8 mouse cellular contexts compared by ENCODE assay signal in the genomic region with DNA sequence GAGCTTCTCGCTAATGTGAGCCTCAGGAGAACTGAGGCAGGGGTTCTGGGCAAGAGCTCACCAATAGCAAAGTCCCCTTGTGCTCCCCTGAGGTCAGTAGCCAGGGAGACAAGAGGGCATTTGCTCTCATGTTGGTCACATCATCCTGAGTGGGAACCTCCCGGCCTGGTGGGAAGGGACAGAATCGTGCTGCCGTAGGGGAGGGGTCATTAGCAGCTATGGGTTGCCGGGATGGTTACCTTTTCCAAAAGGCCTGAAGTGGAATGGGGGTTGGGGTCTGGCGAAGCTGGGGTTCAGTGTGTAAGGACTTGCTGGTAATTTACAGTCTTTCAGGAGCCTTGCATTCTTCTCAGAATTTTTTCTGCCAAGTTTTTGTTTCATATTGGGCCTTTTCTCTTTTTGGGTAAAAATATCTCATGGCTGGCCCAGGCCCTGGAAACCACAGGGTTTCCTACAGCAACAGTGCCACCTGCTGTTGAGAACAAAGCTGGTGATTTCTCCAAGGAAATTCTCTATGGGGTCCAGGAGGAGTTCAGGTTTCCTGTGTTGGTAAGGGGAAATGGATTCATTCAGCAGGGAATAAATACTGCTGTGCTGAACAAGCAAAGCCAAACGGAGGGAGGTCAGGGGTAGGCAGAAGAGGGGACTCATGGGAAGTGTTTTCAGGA.
DNase-seq lines count a peak whose midpoint lies in the region; ATAC-seq and TF ChIP-seq lines count a peak whose summit lies in the region.

No protein-coding gene starts in this region.

- no peaks in the 10 kb centered on the region for H3K27me3 ChIP-seq in intestine, postnatal 0 days (replicated peaks; ENCODE audit: control insufficient read depth, insufficient read depth, low read length)
- H3K27me3 ChIP-seq in intestine, embryonic 16.5 days (replicated peaks; ENCODE audit: control insufficient read depth, insufficient read depth, low read length), result no peaks in the 10 kb centered on the region
- H3K27me3 ChIP-seq in hindbrain, embryonic 10.5 days (ENCODE audit: insufficient read depth, poor library complexity, severe bottlenecking), result no peaks in the 10 kb centered on the region
- H3K27me3 ChIP-seq in midbrain, embryonic 11.5 days (ENCODE audit: control insufficient read depth, insufficient read depth, low read length), result no peaks in the 10 kb centered on the region

- intact Hi-C loops in left cerebral cortex, adult 2 months (cut with DNase I), result loop anchor here (1.0 to 5.0 kb wide), 4 partner anchors 50 to 1250 kb away; no protein-coding TSS in a partner anchor

- 40% methylated on average over 7 of the region's 7 CpGs for WGBS in intestine, postnatal 0 days
- 45% methylated on average over 7 of the region's 7 CpGs for WGBS in intestine, embryonic 16.5 days
- 43% methylated on average over 7 of the region's 7 CpGs for WGBS in hindbrain, embryonic 10.5 days
- WGBS in midbrain, embryonic 11.5 days, result 46% methylated on average over 7 of the region's 7 CpGs

- no peak for ATAC-seq in intestine, postnatal 0 days
- ATAC-seq in intestine, embryonic 16.5 days, result no peak
- ATAC-seq in midbrain, embryonic 11.5 days (ENCODE audit: low FRiP score), result 0 out of 2 replicates have a peak, but pooled peaks have one; percentile 27

- no peak overlapping the region for H3K4me2 ChIP-seq in intestine, postnatal 0 days (replicated peaks; ENCODE audit: low read depth)
- H3K4me2 ChIP-seq in intestine, embryonic 16.5 days (ENCODE audit: low read depth, low read length), result no peak overlapping the region
- H3K4me2 ChIP-seq in midbrain, embryonic 11.5 days, result no peak overlapping the region

- no peak overlapping the region for H3K27ac ChIP-seq in intestine, postnatal 0 days (ENCODE audit: low read depth, low read length)
- no peak overlapping the region for H3K27ac ChIP-seq in intestine, embryonic 16.5 days (ENCODE audit: low read length)
- H3K27ac ChIP-seq in embryonic fibroblast, embryonic 13.5 days (ENCODE audit: insufficient read depth, low read length), result no peak overlapping the region
- H3K27ac ChIP-seq in hindbrain, embryonic 10.5 days, result 0 out of 2 replicates have a peak overlapping the region, but pooled peaks have one; percentile 35
- no peak overlapping the region for H3K27ac ChIP-seq in left cerebral cortex, adult 2 months
- H3K27ac ChIP-seq in midbrain, embryonic 11.5 days (ENCODE audit: low read depth, low read length), result no peak overlapping the region

- TF ChIP-seq CTCF in intestine, postnatal 0 days (IDR thresholded peaks at IDR 0.05; ENCODE audit: low read depth), result peak; percentile 73
- TF ChIP-seq CTCF in brain, embryonic 14.5 days (IDR thresholded peaks at IDR 0.05; ENCODE audit: borderline replicate concordance, extremely low read depth, insufficient read depth, insufficient read length), result peak; percentile 76; the same call in 1 of the 2 replicates
- TF ChIP-seq CTCF in embryonic fibroblast, embryonic 13.5 days (IDR thresholded peaks at IDR 0.05; ENCODE audit: borderline replicate concordance, insufficient read depth, low read length), result 0 out of 2 replicates have a peak, but pooled peaks have one; percentile 10
- peak; percentile 85 for TF ChIP-seq CTCF in left cerebral cortex, adult 2 months (IDR thresholded peaks at IDR 0.05)

- no peak overlapping the region for H3K9ac ChIP-seq in intestine, postnatal 0 days (ENCODE audit: low read depth, low read length)
- no peak overlapping the region for H3K9ac ChIP-seq in intestine, embryonic 16.5 days (ENCODE audit: low read depth, low read length)
- H3K9ac ChIP-seq in midbrain, embryonic 11.5 days (ENCODE audit: low read length), result no peak overlapping the region

- H3K4me3 ChIP-seq in intestine, postnatal 0 days (ENCODE audit: low read depth, low read length), result no peak overlapping the region
- H3K4me3 ChIP-seq in intestine, embryonic 16.5 days (ENCODE audit: low read length), result no peak overlapping the region
- no peak overlapping the region for H3K4me3 ChIP-seq in embryonic fibroblast, embryonic 13.5 days (ENCODE audit: insufficient read depth, low read length)
- no peak overlapping the region for H3K4me3 ChIP-seq in hindbrain, embryonic 10.5 days
- H3K4me3 ChIP-seq in left cerebral cortex, adult 2 months, result no peak overlapping the region
- no peak overlapping the region for H3K4me3 ChIP-seq in midbrain, embryonic 11.5 days (ENCODE audit: low read depth, low read length)

- TF ChIP-seq POLR2A in brain, embryonic 14.5 days (IDR thresholded peaks at IDR 0.05; ENCODE audit: borderline replicate concordance, extremely low read depth, insufficient read depth, insufficient read length, poor library complexity, severe bottlenecking), result no peak
- no peak for TF ChIP-seq POLR2A in embryonic fibroblast, embryonic 13.5 days (IDR thresholded peaks at IDR 0.05; ENCODE audit: low read depth, low read length)

- H3K36me3 ChIP-seq in intestine, postnatal 0 days (ENCODE audit: control insufficient read depth, insufficient read depth), result no peaks in the 10 kb centered on the region
- no peaks in the 10 kb centered on the region for H3K36me3 ChIP-seq in intestine, embryonic 16.5 days (ENCODE audit: control insufficient read depth, insufficient read depth, low read length)
- H3K36me3 ChIP-seq in hindbrain, embryonic 10.5 days, result no peaks in the 10 kb centered on the region
- no peaks in the 10 kb centered on the region for H3K36me3 ChIP-seq in midbrain, embryonic 11.5 days (ENCODE audit: control insufficient read depth, insufficient read depth, low read length)

- H3K4me1 ChIP-seq in intestine, postnatal 0 days (replicated peaks; ENCODE audit: control insufficient read depth, insufficient read depth, low read length), result no peaks in the 10 kb centered on the region
- no peaks in the 10 kb centered on the region for H3K4me1 ChIP-seq in intestine, embryonic 16.5 days (ENCODE audit: control insufficient read depth, insufficient read depth, low read length)
- H3K4me1 ChIP-seq in embryonic fibroblast, embryonic 13.5 days (ENCODE audit: control insufficient read depth, insufficient read depth, low read length), result no peaks in the 10 kb centered on the region
- H3K4me1 ChIP-seq in hindbrain, embryonic 10.5 days (replicated peaks), result peaks cover 7% of the 10 kb centered on the region
- peaks cover 2% of the 10 kb centered on the region; the same call in 1 of the 2 replicates for H3K4me1 ChIP-seq in midbrain, embryonic 11.5 days (ENCODE audit: control insufficient read depth, insufficient read depth, low read length)

- peak; percentile 84 for DNase-seq in brain, embryonic 14.5 days (ENCODE audit: low read depth)
- peak; percentile 53 for DNase-seq in hindbrain, embryonic 10.5 days (ENCODE audit: low spot score)
- peak; percentile 66 to 79 for DNase-seq in left cerebral cortex, adult 2 months (ENCODE audit: extremely low spot score in 1 of 2, low spot score in 2 of 2)
- DNase-seq in midbrain, embryonic 11.5 days (ENCODE audit: low spot score, missing footprints), result peak; percentile 91
- DNase-seq in telencephalon, adult 2 months (ENCODE audit: low read depth, low spot score), result peak; percentile 39

- no peaks in the 10 kb centered on the region for H3K9me3 ChIP-seq in intestine, postnatal 0 days (ENCODE audit: control insufficient read depth)
- H3K9me3 ChIP-seq in intestine, embryonic 16.5 days (ENCODE audit: control insufficient read depth, low read length), result no peaks in the 10 kb centered on the region
- H3K9me3 ChIP-seq in hindbrain, embryonic 10.5 days, result no peaks in the 10 kb centered on the region
- H3K9me3 ChIP-seq in midbrain, embryonic 11.5 days (ENCODE audit: control insufficient read depth, low read length), result no peaks in the 10 kb centered on the region

Comparison
In these comparisons a context has a peak if more than half of its experiments do, and no peak if none do; other contexts are left out.
1. CTCF ChIP-seq: peak in every context shown above with its lines; median percentile 85 in left cerebral cortex, adult 2 months; 76 in brain, embryonic 14.5 days; 73 in intestine, postnatal 0 days; 10 in embryonic fibroblast, embryonic 13.5 days.
2. DNase-seq: peak in every context shown above with its lines; median percentile 91 in midbrain, embryonic 11.5 days; 84 in brain, embryonic 14.5 days; 72 in left cerebral cortex, adult 2 months; 53 in hindbrain, embryonic 10.5 days; 39 in telencephalon, adult 2 months.